Mouse (Mus musculus) Patski (cell line): ENCODE results near the gene 1600012H06Rik. TPM values are rescaled to one million over a fixed set of nuclear protein-coding genes. Genes with fewer than 3 reads are reported as not detected.
A peak's percentile ranks its signal among the peaks of the same experiment; 100 is the strongest.
"Not testable (repeated sequence)": the region's sequence is repeated elsewhere in the genome, so short reads cannot be mapped to it uniquely, and the experiment has no call there.

ENCODE experiments used
- ATAC-seq: fragments of 100-300 bp; one replicate; pipeline ENCODE4 v1.8.0; 2021
- CTCF ChIA-PET: fragments of 350-600 bp; sonication (Branson Sonifier 250); formaldehyde crosslinking; loops from one replicate; lab custom pipeline; 2022; ENCODE audit warnings: inconsistent platforms; lab: Charles Lee
- POLR2A ChIA-PET: fragments of 350-600 bp; sonication (Branson Sonifier 250); formaldehyde crosslinking; loops from one replicate; lab custom pipeline; 2022; ENCODE audit warnings: antibody characterized with exemption, inconsistent platforms; lab: Charles Lee
- DNase-seq: peaks from one replicate; pipeline ENCODE4 v3.0.0-alpha.2; 2011; ENCODE audit warnings: low read depth, low spot score
- H3K27me3 ChIP-seq: fragments of 371-371 bp; one replicate; pipeline ENCODE4 v1.5.1; 2021
- CTCF ChIP-seq: fragments of 100-300 bp; IDR thresholded peaks from one replicate; pipeline ENCODE4 v1.5.1; 2021
- in situ Hi-C: fragments of 300-500 bp; cut with MboI; formaldehyde crosslinking; loops from 3 replicates; pipeline ENCODE4 v1.11.1; 2018; ENCODE audit warnings: low pct_unique_long_range_greater_than_20kb, mixed read lengths
- polyA plus RNA-seq: library from polyadenylated mRNA; unstranded; gene quantifications from one replicate; pipeline ENCODE4 v1.2.3, GENCODE M21; 2021

1600012H06Rik gene
- polyA plus RNA-seq, 1 experiment from 2014 or later: 31.9 TPM

DNA sequence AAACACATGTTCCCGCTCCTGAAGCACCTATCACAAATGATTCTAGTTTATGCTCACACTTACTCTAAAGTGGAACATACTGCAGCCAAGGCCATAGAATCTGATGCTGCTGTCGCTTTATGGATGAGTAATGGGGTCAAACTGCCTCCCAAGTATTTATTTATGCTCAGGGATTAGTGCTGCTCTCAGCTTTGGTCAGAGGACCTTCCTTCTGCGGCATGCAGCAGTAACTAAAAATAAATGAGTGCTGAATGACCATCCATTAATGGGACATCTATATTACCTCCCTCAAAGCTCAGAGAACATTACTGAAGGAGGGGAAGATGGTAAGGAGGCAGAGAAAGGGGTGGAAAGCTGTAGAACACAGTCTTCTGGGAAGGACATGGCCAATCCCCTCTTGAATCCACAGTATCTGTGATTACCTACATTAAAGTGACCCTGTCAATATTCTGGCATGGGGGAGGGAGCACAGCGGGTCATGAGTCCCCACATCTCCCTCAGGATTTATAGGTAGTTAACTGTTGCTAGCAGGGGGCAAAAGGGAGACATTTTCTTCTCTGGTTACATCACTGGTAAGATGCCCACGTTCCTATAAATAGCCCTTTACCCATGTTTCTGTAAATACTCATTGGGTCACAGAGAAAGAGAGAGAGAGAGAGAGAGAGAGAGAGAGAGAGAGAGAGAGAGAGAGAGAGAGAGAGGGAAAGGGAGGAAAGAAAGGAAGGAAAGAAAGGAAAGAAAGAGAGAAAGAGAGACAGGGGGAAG is 7.0 kb upstream of the 1600012H06Rik start:
- CTCF ChIA-PET: no interaction called here
- no peak for TF ChIP-seq CTCF
- POLR2A ChIA-PET: no interaction called here
- in situ Hi-C loops: no loop called here
- H3K27me3 ChIP-seq: no peaks in the 10 kb centered on the region
- DNase-seq: no peak
- no peak for ATAC-seq

DNA sequence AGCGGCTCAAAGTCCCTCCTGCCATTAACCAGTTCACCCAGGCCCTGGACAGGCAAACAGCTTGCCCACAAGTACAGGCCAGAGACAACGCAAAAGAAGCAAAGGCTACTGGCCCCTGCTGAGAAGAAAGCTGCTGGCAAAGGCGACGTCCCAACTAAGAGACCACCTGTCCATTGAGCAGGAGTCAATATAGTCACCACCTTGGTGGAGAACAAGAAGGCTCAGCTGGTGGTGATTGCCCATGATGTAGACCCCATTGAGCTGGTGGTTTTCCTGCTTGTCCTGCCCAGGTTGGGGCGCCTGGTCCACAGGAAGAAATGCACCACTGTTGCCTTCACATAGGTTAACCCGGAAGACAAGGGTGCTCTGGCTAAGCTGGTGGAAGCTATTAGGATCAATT is 803 bp upstream of the 1600012H06Rik start:
- in situ Hi-C loops, H3K27me3 ChIP-seq, CTCF ChIA-PET, DNase-seq, ATAC-seq: not testable (repeated sequence)
- POLR2A ChIA-PET: interaction anchor here (0.5 kb wide), 1 partner anchor 739 kb away, joined by 4 read pairs; no protein-coding TSS in a partner anchor

DNA sequence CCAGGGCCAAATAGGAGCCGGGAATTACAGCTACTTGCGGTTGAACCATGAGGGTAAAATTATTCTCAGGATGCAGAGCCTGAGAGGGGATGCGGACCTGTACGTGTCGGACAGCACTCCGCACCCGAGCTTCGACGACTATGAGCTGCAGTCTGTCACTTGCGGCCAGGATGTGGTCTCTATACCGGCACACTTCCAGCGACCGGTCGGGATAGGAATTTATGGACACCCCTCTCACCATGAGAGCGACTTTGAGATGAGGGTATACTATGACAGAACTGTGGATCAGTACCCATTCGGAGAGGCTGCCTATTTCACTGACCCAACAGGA is 710 bp downstream of the 1600012H06Rik start:
- H3K27me3 ChIP-seq: no peaks in the 10 kb centered on the region
- ATAC-seq: peak; percentile 4
- DNase-seq: no peak
- in situ Hi-C loops: no loop called here
- ChIA-PET POLR2A (interaction anchor here (1.0 kb wide), 1 partner anchor 8 kb away, joined by 4 read pairs; no protein-coding TSS in a partner anchor), CTCF (interaction anchor here (0.8 kb wide), 1 partner anchor 383 kb away, joined by 3 read pairs; no protein-coding TSS in a partner anchor)
- no peak for TF ChIP-seq CTCF

GRCm38 (mm10) chr17:14944551-14944950 is 1.6 kb downstream of the 1600012H06Rik start:
- ChIA-PET CTCF (interaction anchor here (1.9 kb wide), 1 partner anchor 11 kb away, joined by 8 read pairs; no protein-coding TSS in a partner anchor), POLR2A (no interaction called here)
- in situ Hi-C loops: no loop called here
- TF ChIP-seq CTCF: no peak
- DNase-seq (no peak), ATAC-seq (no peak)
- H3K27me3 ChIP-seq: no peaks in the 10 kb centered on the region

DNA sequence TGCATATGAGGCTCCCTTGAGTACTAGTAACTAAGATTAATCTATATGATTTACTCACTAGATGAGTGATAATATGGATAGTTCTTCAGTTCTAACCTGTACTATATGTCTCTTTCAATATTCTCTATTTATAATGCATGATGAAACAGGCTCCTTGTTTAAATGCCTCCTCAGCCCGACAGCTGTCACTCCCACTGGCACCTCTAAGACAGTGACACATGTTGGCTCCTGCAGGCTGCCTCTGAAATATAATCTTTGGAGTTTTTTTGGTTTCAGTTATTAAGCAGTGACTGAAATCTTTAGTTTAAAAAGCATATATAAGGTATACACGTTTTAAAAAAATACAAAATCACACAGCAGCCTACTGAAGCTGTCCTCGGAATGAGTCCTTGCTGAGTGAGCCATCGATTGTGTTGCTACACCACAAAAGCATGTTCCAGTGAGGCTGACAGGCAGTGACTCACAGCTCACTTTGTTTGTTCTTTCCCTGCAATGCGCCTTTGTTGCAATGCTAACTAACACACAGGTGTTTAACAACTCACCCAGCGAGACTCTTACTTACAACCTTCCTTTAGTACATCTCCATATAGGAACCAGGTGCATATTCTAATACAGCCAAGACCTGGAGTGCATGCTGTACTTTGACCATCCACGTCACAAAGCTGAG is 6.3 kb downstream of the 1600012H06Rik start:
- ChIA-PET CTCF (interaction anchor here (1.4 kb wide), 1 partner anchor 10 kb away, joined by 4 read pairs; no protein-coding TSS in a partner anchor), POLR2A (no interaction called here)
- no peak for ATAC-seq
- no peak for TF ChIP-seq CTCF
- no peak for DNase-seq
- in situ Hi-C loops: no loop called here
- no peaks in the 10 kb centered on the region for H3K27me3 ChIP-seq

DNA sequence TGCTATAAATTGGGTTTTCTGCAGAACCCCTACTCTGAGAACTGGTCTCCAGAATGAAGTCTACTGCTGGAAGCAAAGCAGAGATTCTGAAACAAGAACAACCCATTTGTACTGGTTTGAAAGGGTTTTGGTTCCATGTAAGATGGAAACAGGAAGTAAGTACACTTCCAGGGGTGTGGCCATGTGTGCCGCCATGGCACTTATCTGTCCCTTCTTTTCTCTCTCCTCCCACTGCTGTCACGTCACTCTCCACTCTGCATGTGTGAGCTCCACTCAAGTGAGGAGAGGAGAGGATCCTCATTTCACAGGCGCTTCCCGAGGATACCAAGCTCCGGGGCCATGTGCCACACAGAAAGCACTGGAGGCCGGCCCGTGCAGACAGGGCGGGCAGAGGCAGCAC is 10.5 kb downstream of the 1600012H06Rik start:
- in situ Hi-C loops: loop anchor here (25.0 kb wide), 1 partner anchor 784 kb away; no protein-coding TSS in a partner anchor
- DNase-seq (no peak), ATAC-seq (no peak)
- no peak for TF ChIP-seq CTCF
- CTCF ChIA-PET: no interaction called here
- POLR2A ChIA-PET: no interaction called here
- no peaks in the 10 kb centered on the region for H3K27me3 ChIP-seq

- in situ Hi-C loops: loop anchor here (25.0 kb wide), 1 partner anchor 778 kb away; no protein-coding TSS in a partner anchor
- no peak for ATAC-seq
- H3K27me3 ChIP-seq: no peaks in the 10 kb centered on the region
- CTCF ChIA-PET: interaction anchor here (1.5 kb wide), 1 partner anchor 9 kb away, joined by 4 read pairs; no protein-coding TSS in a partner anchor
- POLR2A ChIA-PET: no interaction called here
- no peak for TF ChIP-seq CTCF
- DNase-seq: no peak
Measured at GRCm38 (mm10) chr17:14958686-14959327, 15.8 kb downstream of the 1600012H06Rik start.

- no peaks in the 10 kb centered on the region for H3K27me3 ChIP-seq
- no peak for ATAC-seq
- no peak for DNase-seq
- TF ChIP-seq CTCF: no peak
- ChIA-PET POLR2A (no interaction called here), CTCF (interaction anchor here (1.0 to 1.5 kb wide), 2 partner anchors 10 to 45 kb away, joined by 3 to 4 read pairs; no protein-coding TSS in a partner anchor)
- in situ Hi-C loops: loop anchor here (25.0 kb wide), 1 partner anchor 777 kb away; no protein-coding TSS in a partner anchor
Measured at GRCm38 (mm10) chr17:14959979-14960378, 17.0 kb downstream of the 1600012H06Rik start.

DNA sequence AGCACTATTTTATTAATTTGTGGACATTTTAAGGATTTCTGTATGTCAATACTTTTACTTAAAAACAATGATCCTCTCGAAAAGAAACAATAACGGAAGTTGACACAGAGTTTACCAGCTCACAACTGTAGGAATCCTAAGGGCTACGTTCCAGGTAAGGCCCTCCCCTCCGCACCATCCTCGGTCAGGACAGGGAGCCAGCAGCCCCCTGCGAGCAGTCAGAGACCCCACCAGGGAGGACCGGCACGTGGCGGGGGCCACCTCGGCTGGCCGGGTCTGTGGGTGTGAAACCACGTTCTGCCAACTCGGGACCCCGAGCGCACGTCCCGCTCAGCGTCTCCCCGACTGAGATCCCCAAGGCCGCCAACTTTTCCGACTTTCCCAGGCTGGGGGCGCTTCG is 17.5 kb downstream of the 1600012H06Rik start:
- no peak for TF ChIP-seq CTCF
- in situ Hi-C loops: loop anchor here (25.0 kb wide), 1 partner anchor 777 kb away; no protein-coding TSS in a partner anchor

GRCm38 (mm10) chr17:14960951-14961556 is 18.1 kb downstream of the 1600012H06Rik start, which contains the start of gene Phf10:
TSS of gene Phf10 (minus strand) at chr17:14961273.
- CTCF ChIA-PET, H3K27me3 ChIP-seq, POLR2A ChIA-PET, DNase-seq: not testable (repeated sequence)
- ATAC-seq: peak; percentile 81
- in situ Hi-C loops: loop anchor here (25.0 kb wide), 1 partner anchor 776 kb away; no protein-coding TSS in a partner anchor

More for the DNA sequence above, 17.5 kb downstream of the 1600012H06Rik start:
- CTCF ChIA-PET: interaction anchor here (1.0 kb wide), 1 partner anchor 45 kb away, joined by 3 read pairs; no protein-coding TSS in a partner anchor
- POLR2A ChIA-PET: no interaction called here
- DNase-seq (no peak), ATAC-seq (peak; percentile 0)
- no peaks in the 10 kb centered on the region for H3K27me3 ChIP-seq

DNA sequence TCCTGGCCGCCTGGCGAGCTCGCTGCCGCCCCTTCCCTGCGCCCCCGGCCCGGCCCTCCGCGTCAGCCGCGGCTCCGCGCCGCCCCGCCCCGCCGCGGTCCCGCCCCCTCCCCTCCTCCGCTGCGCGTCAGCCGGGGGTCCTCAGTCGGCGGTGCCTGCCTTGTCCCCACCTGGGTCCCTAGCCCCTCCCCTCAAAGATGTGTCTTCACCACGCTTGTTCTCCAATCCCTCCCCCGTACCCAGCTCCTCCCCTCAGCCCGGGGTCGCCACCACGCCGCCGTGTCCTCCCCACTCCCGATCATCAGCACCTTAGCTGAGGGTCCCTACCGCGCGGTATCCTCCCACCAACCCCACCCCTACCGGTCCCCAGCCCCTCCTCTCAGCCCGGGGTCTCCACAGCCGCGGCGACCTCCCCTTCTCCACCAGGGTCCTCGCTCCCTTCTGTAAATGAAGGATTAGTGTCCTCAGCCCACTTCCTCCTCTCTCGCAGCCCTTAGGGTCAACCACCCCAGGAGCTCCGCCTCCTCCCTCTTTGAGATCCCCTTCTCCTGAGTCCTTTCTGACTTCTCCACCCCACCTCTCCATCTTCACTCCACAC is 18.7 kb downstream of the 1600012H06Rik start:
- ATAC-seq: peak; percentile 47
- POLR2A ChIA-PET, DNase-seq, H3K27me3 ChIP-seq, CTCF ChIA-PET: not testable (repeated sequence)
- in situ Hi-C loops: loop anchor here (25.0 kb wide), 1 partner anchor 776 kb away; no protein-coding TSS in a partner anchor

DNA sequence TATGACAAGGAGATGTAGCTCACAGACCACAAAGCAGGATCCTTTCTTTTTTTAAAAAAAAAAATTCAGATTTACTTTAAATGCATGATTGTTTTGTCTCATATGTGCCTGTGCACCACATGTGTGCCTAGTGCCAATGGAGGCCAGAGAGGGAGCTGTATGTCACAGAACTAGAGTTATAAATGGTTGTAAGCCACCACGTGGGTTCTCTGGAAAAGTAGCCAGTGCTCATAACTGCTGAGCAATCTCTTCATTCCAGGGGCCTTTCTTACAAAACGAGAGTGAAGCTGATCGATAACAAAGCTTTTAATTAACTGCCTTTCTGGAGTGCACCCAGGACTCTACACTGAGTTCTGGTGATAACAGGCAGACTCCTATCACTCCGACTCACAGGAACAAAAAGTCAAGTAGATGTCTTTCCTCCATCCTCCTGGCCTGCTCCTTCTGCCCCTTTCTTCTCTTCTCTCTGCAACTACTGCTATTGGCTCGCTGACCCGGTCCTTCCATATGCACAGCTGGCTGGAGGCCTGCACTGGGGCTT is 25.5 kb downstream of the 1600012H06Rik start:
- POLR2A ChIA-PET, ATAC-seq, H3K27me3 ChIP-seq, CTCF ChIA-PET, DNase-seq: not testable (repeated sequence)
- in situ Hi-C loops: loop anchor here (25.0 kb wide), 1 partner anchor 769 kb away; no protein-coding TSS in a partner anchor

- H3K27me3 ChIP-seq, POLR2A ChIA-PET, in situ Hi-C loops, DNase-seq, CTCF ChIA-PET: not testable (repeated sequence)
- ATAC-seq: peak; percentile 72
Measured at GRCm38 (mm10) chr17:14977718-14978361, 34.9 kb downstream of the 1600012H06Rik start.
